Mouse (Mus musculus) thymus, postnatal 0 days (tissue): ENCODE data around the gene Hcn2. TPM values are rescaled to one million over a fixed set of nuclear protein-coding genes. Genes with fewer than 3 reads are reported as not detected.
A peak's percentile ranks its signal among the peaks of the same experiment; 100 is the strongest.
"Not testable (repeated sequence)": the region's sequence is repeated elsewhere in the genome, so short reads cannot be mapped to it uniquely, and the experiment has no call there.

Source experiments
- DNase-seq: peaks from one replicate; pipeline ENCODE4 v3.0.0-alpha.2; 2015; ENCODE audit warnings: low spot score
- polyA plus RNA-seq: library from polyadenylated mRNA; unstranded; fragments of >200 nt; fragmentation: Nextera tagmentation; extraction: Ambion mirVana; gene quantifications from 2 replicates; pipeline ENCODE4 v1.2.1, GENCODE M21; 2015

Gene Hcn2
- polyA plus RNA-seq, 1 experiment from 2014 or later: 0.05 TPM

DNA sequence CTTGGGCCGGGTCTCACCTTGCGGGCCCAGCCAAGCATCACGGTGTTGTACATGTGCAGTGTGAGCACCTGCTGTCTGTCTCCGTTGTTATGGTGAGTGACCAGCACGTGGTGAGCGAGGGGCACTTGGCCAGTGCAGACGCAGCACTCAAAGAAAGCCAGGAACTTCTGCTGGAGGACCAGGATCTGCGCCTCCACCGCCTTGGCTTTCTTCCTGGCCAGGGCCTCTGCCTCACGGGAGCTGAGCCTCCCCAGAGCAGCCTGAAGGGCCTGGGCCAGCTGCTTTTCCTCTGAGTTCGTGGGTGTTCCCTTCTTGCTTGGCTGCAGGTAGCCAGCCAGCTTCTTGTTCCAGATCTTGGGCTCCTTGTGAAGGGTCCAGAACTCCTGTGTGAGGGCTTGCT, 26.7 kb downstream of the Hcn2 start:
- no peak for DNase-seq

DNA sequence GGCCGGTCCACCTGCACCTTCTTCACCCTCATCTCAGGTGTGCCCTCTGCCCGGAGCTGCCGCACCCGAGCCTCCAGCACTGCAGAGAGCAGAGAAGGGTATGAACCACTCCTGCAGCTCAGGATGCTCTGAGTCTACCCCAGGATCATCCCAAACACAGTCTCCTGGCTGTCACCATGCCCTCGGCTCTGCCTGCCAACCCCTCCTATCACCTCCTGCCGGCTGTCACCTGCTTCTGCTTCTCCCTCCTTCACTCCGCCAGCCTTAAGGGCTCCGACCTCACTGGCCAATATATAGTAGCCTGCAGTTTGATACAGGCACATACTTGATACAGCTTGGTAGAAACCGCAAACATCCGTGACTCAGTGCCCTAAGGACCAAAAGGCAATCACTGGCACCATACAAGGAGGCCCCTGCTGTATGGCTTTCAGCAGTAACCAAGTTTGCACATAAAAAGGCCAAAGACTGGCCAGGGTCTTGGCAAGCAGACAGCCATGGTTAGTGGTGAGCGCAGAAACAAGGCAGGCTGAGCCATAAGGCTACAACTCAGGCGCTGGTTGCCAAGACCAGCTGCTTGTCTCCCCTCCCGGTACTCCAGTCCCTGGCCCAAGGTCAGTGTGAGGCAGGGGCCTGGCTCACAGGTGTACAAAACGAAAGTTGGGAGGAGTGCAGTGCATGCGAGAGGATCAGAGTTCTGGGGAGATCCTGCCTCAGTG, 27.4 kb downstream of the Hcn2 start:
- DNase-seq: no peak

DNA sequence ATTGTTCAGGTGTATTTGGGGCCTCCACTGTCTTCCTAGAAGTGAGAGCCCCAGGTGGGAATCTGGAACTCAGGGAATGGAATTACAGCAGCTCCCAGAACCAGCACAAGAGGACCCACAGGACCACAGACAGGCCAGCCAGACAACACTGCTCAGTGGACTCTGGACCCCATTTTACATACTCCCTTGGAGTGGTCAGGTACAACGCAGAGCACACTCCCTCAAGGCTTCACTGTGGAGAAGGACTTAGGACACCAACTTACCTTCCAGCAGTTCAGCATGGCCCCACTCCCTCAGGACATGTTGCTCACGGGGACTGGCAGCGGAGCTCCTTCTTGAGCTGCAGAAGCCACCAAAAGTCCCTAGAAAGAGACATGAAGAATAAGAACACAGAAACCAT, 29.0 kb downstream of the Hcn2 start:
- DNase-seq: no peak

DNA sequence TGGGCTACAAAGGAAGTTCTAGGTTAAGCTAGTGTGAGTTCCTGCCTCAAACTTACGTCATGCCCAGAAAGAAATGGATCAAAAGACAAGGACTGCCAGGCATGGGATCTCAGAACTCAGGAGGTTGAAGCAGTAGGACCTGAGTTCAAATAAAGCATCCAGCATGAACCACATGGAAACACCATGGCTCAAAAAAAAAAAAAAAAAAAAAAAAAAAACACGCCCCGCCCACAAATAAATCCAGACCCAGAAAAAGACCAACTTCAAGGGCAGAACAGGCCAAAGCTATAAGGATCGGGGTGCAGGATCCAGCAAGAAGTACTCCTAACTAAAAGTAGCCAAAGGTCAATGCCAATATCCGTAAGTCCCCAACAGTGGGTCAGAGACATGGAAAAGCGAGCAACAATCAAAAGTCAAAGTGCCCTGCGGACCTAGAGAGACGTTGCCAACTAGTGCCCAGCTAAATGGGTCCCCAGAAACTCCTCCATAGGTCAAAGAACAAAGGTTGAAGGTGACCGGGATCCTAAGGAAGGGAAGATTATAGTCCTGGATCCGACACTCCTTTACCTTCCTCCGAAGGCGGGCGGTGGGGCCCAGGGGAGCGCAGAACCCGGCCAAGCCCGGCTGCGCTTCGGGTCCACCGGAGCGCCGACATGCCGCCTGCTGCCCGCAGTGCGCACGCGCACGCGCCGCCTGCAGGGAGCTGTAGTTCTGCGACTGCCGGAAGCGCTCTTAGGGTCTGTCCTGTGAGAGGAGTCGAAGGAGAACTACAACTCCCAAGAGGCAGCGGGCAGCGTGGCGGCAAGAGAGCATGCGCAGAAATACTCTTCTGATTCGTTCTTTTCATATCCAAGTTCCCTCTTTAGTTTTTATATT, 29.7 kb downstream of the Hcn2 start, which contains the start of gene Polrmt:
Gene Polrmt, minus strand, starts transcription at position 684 of the 876 bp plus-strand sequence.
- peak; percentile 98 for DNase-seq

DNA sequence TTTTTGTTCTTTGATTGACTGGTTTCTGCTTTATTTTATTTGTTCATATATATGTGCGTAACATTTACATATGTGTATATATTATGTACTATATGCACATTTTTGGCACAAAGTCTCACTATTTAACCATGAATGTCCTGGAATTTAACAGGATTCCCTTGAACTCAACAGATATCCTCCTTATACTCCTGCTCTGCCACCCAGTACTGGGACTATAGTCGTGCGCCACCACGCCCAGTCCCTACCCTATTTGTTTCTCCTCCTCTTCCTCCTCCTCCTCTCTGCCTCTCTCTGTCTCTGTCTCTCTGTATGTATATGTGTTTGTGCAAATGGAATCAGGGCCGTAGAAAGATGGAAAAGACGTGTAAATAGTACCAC, 30.3 kb downstream of the Hcn2 start:
- DNase-seq: no peak

DNA sequence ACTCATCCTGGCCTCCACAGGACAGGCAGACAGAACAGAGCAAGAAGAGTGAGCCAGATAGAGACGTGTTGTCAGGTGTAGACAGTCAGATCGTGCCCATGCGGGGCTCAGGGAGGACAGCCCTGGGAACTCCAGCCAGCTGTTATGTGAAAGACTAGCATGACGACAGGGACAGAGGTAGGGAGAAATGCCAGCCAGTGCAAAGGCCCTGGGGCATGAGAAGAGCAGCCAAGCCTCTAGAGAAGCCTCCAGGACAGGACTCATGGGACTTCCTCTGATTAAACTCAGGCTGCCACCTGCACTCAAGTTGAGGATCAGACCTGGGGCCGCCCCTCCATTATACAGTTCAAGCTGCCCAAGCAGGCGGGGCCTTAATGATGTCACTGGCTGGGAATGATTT, 32.1 kb downstream of the Hcn2 start:
- DNase-seq: no peak

DNA sequence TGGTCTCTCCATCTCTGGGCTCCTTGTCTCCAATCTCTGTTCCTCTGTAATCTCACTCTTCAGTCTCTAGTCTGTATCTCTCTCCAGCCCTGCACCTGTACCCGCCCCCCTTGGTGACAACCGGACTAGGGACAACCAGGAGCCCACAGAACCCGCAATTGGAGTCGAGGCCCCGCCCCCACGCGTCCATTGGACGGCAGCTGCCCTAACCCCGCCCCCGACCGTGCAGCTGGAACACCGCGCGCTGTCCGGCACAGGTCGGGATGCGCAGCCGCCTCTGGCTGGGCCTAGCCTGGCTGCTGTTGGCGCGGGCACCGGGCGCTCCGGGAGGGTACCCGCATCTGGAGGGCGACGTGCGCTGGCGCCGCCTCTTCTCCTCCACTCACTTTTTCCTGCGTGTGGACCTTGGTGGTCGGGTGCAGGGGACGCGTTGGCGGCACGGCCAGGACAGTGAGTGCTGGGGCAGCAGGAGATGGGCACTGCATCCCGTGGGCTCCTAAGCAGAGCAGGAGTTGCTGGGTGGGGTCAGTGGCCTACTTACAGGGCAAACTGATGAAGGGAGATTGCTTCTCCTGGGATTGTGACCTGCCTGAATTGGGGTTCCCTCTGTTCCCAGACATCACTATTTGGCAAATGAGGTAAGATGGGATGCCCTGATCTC, 38.6 kb downstream of the Hcn2 start, which contains the start of gene Fgf22:
Gene Fgf22, plus strand, starts transcription at position 221 of the 661 bp plus-strand sequence.
- DNase-seq: peak; percentile 23

DNA sequence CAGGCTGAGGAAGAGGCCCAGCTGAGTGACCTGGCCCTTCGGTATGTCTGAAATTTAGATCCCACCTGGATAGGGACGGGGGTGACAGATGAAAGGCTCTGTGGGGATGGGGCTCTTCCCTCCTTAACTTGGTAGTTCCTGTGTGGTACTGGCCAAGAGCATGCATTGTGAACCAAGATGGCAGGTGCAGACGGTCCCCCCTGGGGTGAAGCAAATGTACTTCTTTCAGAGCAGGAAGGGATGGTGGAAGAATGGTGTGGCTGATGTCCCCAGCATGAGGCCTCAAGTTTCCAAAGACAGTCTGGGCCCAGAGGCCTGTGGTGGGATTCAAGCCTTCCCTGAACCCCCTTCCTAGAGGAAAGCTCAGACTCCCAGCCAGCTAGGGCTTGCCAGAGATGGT, 39.4 kb downstream of the Hcn2 start:
- DNase-seq: no peak

DNA sequence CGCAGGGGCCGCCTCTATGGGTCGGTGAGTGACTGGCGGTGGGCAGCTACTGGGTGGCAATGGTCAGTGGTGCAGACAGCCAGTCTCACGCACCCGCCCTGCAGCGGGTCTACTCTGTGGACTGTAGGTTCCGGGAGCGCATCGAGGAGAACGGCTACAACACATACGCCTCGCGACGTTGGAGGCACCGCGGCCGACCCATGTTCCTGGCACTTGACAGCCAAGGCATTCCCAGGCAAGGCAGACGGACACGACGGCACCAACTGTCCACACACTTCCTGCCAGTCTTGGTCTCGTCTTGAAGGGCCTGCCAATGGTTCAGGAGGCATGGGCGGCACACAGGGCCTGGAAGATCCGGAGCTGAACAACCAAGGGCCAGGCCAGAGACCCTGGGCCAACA, 40.2 kb downstream of the Hcn2 start:
- no peak for DNase-seq

DNA sequence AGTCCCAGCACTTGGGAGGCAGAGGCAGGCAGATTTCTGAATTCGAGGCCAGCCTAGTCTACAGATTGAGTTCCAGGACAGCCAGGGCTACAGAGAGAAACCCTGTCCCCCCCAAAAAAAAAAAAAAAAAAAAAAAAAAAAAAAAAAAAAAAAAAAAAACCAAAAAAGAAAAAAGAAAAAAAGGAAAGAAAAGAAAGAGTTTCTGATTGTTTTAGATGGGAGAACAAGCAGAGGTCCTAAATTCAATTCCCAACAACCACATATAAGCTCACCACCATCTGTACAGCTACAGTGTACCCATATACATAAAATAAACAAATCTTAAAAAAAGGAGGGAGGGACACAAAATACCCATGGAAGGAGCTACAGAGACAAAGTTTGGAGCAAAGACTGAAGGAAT, 43.2 kb downstream of the Hcn2 start:
- not testable (repeated sequence) for DNase-seq

DNA sequence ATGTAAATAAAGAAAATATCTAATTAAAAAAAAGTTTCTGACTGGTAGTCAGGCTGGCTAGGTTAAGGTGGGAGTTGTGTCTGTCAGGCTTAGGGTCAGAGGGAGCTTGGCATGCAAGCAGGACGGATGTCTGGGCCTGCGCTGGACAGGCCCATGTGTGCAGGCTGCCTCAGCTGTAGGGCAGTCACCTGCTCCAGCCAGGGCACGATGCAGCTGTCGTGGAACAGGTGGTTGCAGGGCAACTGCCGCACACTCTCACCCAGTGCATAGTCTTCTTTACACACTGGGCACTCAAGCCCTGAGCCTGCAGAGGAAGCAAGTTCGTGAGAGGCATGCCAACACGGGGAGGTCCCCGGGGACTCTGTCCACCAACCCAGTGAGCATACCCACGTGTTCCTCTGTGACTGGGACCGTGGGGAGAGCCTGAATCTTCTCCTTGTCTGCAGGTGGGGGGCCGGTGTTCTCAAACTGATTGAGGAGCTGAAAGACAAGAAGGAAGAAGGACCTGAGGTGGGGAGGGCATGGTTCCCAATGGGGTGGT, 44.2 kb downstream of the Hcn2 start:
- DNase-seq: no peak

DNA sequence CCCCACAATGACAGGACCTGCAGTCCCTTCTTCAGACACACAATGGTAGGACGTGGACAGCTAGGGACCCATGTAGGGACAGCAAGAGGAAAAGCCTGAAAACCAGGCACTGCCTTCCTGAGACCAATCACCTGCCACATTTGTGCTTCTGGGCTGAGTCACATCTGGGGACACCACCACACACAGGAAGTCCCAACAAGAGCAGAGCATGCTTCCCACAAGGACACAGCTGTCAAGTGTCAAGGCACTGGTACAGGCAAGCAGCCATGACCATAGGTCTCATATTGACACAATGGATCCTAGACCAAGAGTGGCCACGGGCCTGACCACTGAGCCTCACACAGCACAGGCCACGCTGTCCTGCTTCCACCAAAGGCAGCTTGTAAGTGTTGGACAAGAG, 46.4 kb downstream of the Hcn2 start:
- DNase-seq: no peak

DNA sequence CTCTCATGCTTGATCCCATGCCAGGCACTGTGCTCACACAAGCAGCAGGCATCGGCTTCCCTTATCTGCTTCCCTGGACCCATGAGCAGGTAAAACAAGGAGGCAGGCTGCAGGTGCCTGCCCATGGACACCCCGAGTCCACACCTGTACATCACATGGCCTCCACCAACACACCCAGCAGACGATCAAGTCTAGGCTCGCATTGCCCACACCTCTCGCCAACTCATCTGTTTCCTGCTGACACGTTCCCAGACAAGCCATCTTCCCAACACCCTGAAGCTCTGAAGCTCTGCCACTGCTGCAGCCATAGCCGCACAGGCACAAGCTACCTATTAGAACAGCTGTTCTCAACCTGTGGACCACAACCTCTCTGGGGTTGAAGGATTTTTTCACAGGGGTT, 47.8 kb downstream of the Hcn2 start:
- DNase-seq: no peak

DNA sequence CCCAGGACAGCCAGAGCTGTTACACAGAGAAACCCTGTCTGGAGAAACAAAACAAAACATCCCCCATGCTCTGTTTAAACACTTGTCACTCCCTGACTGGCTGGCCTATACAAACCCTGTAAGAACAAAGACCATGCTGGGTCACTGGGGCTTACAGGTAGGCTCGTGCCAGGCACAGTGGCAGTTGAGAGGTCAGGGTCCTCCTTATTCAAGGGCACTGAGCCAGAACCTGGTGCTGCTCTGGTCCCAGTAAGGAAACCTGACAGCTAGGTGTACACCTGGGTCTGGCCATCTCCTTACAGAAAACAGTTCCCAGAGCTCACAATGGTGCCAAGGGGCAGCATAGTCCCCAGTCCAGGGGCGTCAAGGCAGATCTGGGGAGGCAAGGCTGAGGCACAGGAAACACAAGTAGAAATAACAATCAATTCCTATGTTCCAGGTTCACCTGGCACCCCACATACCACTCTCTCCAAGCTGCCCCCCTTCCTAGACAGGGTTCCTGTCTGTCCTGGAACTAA, 48.9 kb downstream of the Hcn2 start:
- DNase-seq: no peak

DNA sequence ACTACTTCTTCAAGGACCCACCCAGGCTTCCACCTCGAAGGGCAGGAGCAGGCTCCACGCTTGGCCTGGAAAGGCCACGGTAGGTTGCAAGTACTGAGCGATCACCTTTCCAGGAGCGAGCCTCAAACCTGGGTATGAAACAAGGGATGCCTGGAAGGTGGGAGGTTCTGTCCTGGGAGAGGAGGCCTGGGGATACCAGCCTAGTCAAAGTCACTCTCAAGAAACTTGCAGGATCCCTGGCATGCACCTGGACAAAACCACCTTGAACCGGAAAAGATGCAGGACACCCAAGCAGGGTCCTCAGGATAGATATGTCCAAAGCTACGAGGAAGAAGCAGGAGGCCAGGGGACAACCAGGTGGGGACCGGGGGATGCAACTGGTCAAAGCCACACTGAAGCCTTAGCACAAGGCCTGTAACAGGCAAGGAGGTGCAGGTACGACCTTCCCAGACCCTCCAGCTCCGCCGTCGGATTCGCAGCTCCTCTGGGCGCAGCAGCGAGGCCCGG, 49.6 kb downstream of the Hcn2 start:
- no peak for DNase-seq

DNA sequence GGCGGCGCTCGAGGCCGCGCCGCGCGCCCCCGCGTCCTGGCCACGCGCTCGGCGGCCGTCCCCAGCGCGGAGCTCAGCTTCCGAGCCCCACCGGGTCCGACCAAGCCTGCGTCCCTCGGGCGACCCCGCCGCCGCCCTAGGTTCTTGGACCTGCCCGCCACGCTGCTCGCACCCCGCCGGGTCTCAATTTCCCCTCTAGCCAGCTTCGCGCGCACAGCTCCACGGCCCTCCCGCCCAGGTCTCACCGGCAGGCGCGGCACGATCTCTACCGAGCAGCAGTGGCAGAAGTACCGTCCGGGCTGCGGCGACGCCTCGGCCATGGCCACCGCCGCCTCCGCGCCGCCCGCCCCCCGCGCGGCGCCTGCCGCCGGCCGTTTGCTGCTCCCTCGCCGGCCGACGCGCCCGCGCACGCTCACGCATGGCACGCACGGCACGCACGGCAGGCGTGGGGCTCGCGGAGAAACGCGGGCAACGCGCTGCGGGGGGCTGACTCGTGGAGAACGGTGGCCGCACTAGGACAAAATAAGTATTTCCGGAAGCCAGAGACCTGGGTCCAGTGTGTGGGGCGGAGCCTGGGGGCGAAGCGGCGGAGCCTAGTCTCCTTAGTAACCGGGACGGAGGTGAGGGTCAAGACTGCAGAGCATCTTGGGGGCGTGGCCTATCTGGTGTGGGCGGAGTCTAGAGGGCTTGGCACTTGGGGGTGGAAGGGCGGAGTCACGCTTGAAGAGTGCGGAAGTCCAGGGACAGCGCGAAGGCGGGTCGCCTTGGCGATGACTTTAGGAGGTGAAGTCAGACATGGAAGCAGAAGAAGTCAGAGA, 50.3 kb downstream of the Hcn2 start, which contains the start of gene Rnf126:
Gene Rnf126, minus strand, starts transcription at position 445 of the 818 bp plus-strand sequence.
- DNase-seq: peak; percentile 96

DNA sequence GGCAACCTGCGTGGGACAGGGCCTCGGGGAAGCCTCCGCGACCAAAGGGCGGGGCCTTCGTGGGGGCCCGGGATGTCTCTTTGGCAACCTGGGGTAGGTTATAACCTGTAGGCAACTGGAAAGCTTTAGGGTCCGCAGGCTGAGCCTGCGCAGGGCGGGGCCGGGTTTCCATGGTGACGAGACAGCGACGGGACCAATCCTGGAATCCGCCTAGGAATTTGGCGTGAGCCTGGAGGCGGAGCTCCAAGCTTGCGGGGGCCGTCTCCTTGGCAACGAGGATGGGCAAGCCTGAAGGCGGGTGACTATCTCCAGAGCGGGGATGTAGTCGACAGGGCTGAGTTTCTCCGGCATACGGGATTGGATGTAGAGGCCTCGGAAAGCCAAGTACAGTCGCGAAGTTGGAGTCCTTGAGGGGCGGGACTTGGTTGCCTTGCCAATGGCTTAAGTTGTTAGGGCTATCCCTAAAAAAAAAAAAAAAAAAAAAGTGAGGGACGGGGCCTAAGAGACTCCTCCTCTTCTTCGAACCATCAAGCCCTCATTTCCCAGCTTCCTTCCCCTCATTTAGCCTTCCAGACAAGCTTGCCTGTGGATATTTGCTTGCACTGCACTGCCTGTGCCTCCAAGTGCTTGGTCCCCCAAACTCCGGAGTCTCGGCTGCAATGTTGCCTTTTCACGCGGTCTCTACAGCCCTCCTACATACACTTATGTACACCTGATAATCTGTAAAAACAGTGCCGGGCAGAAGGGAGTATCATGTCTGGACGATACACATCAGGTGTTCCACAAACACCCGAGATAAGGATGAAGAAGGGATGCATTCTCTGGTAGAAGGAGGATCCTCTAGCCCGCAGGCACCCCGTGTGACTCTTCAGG, 51.2 kb downstream of the Hcn2 start:
- DNase-seq: no peak

DNA sequence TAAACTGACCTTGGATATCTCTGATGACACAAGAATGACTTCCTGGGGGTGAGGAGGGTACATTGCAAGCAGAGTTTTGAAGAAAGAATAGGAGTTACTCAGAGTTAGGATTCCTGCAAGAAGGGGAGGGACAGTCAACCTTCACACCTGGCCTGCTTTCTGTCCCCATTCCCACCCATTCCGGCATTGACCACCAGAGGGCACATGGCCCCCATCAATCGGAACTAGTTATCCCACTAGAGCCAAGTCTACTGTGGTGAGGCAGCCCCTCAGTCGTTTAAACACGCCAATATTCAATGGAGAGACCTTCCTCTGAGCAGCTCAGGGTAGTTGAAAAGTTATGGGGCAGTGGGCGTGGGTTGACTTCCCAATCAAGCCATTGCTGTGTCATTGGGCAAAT, 52.0 kb downstream of the Hcn2 start:
- DNase-seq: peak; percentile 78

DNA sequence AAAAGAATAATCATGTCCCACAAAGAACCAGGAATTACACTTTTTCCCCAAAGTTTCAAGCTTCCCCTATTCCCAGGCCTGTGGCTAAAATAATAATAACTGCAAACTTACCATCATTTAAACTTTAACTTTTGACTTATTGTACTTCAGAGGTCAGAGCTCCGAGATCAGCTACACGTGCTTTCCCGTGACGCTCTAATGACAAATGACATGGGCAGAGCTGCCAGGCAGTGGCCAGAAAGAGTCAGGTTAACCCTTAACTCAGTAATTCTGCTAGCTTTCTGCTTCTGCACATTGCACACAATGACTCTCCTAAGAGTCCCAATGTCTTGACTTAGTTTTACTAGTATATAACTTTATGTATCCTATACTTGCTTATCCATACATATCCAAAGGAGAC, 52.9 kb downstream of the Hcn2 start:
- no peak for DNase-seq
